Mouse (Mus musculus) c-Kit-positive CD71-positive TER-119-positive erythroid progenitor cells, embryonic 14.5 days (primary cell): Measurements from ENCODE around the gene Syndig1.

Experiments used
- DNase-seq: peaks from one replicate; pipeline ENCODE4 v3.0.0-alpha.2; 2013; ENCODE audit warnings: low spot score

The Syndig1 gene

GRCm38 (mm10) chr2:149828911-149829310, at the start of gene Syndig1:
Gene Syndig1, plus strand, starts transcription at chr2:149829211.
- no peak for DNase-seq

GRCm38 (mm10) chr2:149798613-149799012, 30.4 kb upstream of the Syndig1 start:
- DNase-seq: no peak

GRCm38 (mm10) chr2:149804599-149805140, 24.3 kb upstream of the Syndig1 start:
- no peak for DNase-seq

GRCm38 (mm10) chr2:149805256-149805655, 23.8 kb upstream of the Syndig1 start:
- DNase-seq: no peak

GRCm38 (mm10) chr2:149812899-149813298, 16.1 kb upstream of the Syndig1 start:
- no peak for DNase-seq

- DNase-seq: no peak
Observed at GRCm38 (mm10) chr2:149818395-149818794, 10.6 kb upstream of the Syndig1 start.

- DNase-seq: no peak
Observed at GRCm38 (mm10) chr2:149819751-149820150, 9.3 kb upstream of the Syndig1 start.

GRCm38 (mm10) chr2:149820201-149820600, 8.8 kb upstream of the Syndig1 start:
- DNase-seq: no peak

- DNase-seq: no peak
Observed at GRCm38 (mm10) chr2:149829955-149830535, 1.0 kb downstream of the Syndig1 start.

- DNase-seq: no peak
Observed at GRCm38 (mm10) chr2:149830536-149831458, 1.8 kb downstream of the Syndig1 start, which contains the start of gene C530025M09Rik. Gene C530025M09Rik, minus strand, starts transcription at chr2:149831213.

GRCm38 (mm10) chr2:149831459-149832245, 2.6 kb downstream of the Syndig1 start:
- DNase-seq: no peak

GRCm38 (mm10) chr2:149832301-149832700, 3.3 kb downstream of the Syndig1 start:
- no peak for DNase-seq

- DNase-seq: no peak
Observed at GRCm38 (mm10) chr2:149835091-149835490, 6.1 kb downstream of the Syndig1 start.

- DNase-seq: no peak
Observed at GRCm38 (mm10) chr2:149836471-149837135, 7.6 kb downstream of the Syndig1 start.

GRCm38 (mm10) chr2:149839666-149840065, 10.7 kb downstream of the Syndig1 start:
- no peak for DNase-seq

- no peak for DNase-seq
Observed at GRCm38 (mm10) chr2:149844575-149844974, 15.6 kb downstream of the Syndig1 start.

GRCm38 (mm10) chr2:149848778-149849177, 19.8 kb downstream of the Syndig1 start:
- no peak for DNase-seq

GRCm38 (mm10) chr2:149861002-149861401, 32.0 kb downstream of the Syndig1 start:
- no peak for DNase-seq

- DNase-seq: no peak
Observed at GRCm38 (mm10) chr2:149865914-149866435, 37.0 kb downstream of the Syndig1 start.

GRCm38 (mm10) chr2:149870496-149870895, 41.5 kb downstream of the Syndig1 start:
- DNase-seq: no peak

- no peak for DNase-seq
Observed at GRCm38 (mm10) chr2:149872496-149872895, 43.5 kb downstream of the Syndig1 start.
